Mouse (Mus musculus) neural tube, embryonic 11.5 days (tissue): ENCODE measurements at regions not wholly inside any gene's neighbourhood (a gene's known extent, or its start where the extent isn't known, plus 50 kb on each side); places are given as distances from the start of the nearest gene placed in this dataset.

Source experiments
- ATAC-seq: fragments of 200-750 bp; cut with Nextera tagmentation; 2 replicates; pipeline ENCODE4 v1.8.0; 2017; ENCODE audit warnings: moderate number of reproducible peaks, mild to moderate bottlenecking, moderate TSS enrichment, moderate library complexity; ENCODE audit not compliant: insufficient read depth, low FRiP score, low TSS enrichment
- DNase-seq: peaks from one replicate; pipeline ENCODE4 v3.0.0-alpha.2; 2015; ENCODE audit warnings: low spot score
- H3K27ac ChIP-seq: fragments of 300-500 bp; sonication (generic); 2 replicates; pipeline ENCODE4 v1.5.1; 2014; ENCODE audit warnings: low read depth, mild to moderate bottlenecking, low read length
- H3K27me3 ChIP-seq: fragments of 300-500 bp; sonication (generic); 2 replicates; pipeline ENCODE4 v1.6.1; 2014; ENCODE audit warnings: mild to moderate bottlenecking, low read length, mixed read lengths; ENCODE audit not compliant: control insufficient read depth, insufficient read depth
- H3K36me3 ChIP-seq: fragments of 300-500 bp; sonication (generic); 2 replicates; pipeline ENCODE4 v1.6.1; 2014; ENCODE audit warnings: mild to moderate bottlenecking, low read length, moderate library complexity, mixed read lengths; ENCODE audit not compliant: control insufficient read depth, insufficient read depth
- H3K4me1 ChIP-seq: fragments of 300-500 bp; sonication (generic); 2 replicates; pipeline ENCODE4 v1.6.1; 2014; ENCODE audit warnings: low read length, mixed read lengths; ENCODE audit not compliant: control insufficient read depth, insufficient read depth
- H3K4me2 ChIP-seq: fragments of 300-500 bp; sonication (generic); 2 replicates; pipeline ENCODE4 v1.6.1; 2014; ENCODE audit warnings: low read depth, mild to moderate bottlenecking, moderate library complexity
- H3K4me3 ChIP-seq: fragments of 300-500 bp; sonication (generic); 2 replicates; pipeline ENCODE4 v1.5.1; 2014; ENCODE audit warnings: low read depth, low read length
- H3K9ac ChIP-seq: fragments of 300-500 bp; sonication (generic); 2 replicates; pipeline ENCODE4 v1.6.1; 2014; ENCODE audit warnings: mild to moderate bottlenecking, low read length
- H3K9me3 ChIP-seq: fragments of 300-500 bp; sonication (generic); 2 replicates; pipeline ENCODE4 v1.6.1; 2016; ENCODE audit warnings: low read length; ENCODE audit not compliant: control insufficient read depth
- WGBS: fragments of 180-500 bp; shearing (Covaris S2); extraction: QIAGEN DNeasy Blood & Tissue Kit; methylation state at CpG from one replicate; pipeline ENCODE4 v1.1.7; 2014; 5-methylcytosine and 5-hydroxymethylcytosine counted together

GRCm38 (mm10) chr12:92028354-92028753 lies 179.4 kb upstream of the Sel1l start:
- 88% methylated on average over 7 of the region's 7 CpGs for WGBS

DNA sequence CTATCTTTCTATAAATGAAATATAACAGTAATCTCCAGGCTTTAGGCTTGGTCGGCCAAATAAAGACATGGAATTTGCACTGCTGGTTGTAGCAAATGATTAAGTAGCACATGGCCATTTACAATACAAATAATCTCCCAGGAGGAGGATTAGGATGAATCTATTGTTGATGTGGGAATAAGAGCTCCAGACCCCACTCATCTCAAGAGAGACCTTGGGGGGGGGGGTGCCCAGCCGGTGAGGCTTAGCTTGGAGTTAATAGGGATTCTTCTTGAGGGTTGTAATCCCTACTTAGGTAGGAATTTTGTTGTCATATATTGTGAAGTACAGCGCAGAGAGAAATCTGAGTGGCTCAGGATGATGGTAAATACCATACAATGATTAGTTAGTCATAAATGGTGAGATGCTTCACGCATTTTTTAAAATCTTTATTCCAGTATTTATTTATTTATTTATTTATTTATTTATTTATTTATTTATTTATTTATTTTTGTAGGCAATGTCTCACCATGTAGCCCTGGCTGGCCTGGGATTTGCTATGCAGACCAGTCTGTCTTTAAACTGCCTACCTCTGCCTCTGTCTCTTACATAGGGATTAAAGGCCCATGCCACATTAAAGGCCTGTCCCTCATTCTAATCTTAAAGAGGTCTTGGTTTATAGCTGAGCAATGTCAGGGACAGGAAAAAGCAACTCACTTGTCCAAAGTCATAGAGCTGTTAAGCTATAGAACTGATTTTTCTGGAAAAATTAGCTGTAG lies 175.7 kb upstream of the Sel1l start:
- ATAC-seq (no peak; the same call in 1 of the 2 replicates), DNase-seq (no peak)
- Histone ChIP-seq H3K4me3 (no peak overlapping the region), H3K36me3 (no peaks in the 10 kb centered on the region), H3K4me1 (no peaks in the 10 kb centered on the region), H3K27me3 (no peaks in the 10 kb centered on the region), H3K4me2 (no peak overlapping the region), H3K27ac (no peak overlapping the region), H3K9me3 (no peaks in the 10 kb centered on the region), H3K9ac (no peak overlapping the region)
- 75% methylated on average over 4 of the region's 4 CpGs for WGBS

More at GRCm38 (mm10) chr12:92028354-92028753, 179.4 kb upstream of the Sel1l start:
- no peaks in the 10 kb centered on the region for H3K36me3 ChIP-seq
- no peaks in the 10 kb centered on the region for H3K27me3 ChIP-seq
- H3K27ac ChIP-seq, result no peak overlapping the region
- H3K9ac ChIP-seq, result no peak overlapping the region
- H3K4me2 ChIP-seq, result no peak overlapping the region
- no peaks in the 10 kb centered on the region for H3K9me3 ChIP-seq
- H3K4me3 ChIP-seq, result no peak overlapping the region
- DNase-seq (no peak), ATAC-seq (no peak)
- no peaks in the 10 kb centered on the region for H3K4me1 ChIP-seq

DNA sequence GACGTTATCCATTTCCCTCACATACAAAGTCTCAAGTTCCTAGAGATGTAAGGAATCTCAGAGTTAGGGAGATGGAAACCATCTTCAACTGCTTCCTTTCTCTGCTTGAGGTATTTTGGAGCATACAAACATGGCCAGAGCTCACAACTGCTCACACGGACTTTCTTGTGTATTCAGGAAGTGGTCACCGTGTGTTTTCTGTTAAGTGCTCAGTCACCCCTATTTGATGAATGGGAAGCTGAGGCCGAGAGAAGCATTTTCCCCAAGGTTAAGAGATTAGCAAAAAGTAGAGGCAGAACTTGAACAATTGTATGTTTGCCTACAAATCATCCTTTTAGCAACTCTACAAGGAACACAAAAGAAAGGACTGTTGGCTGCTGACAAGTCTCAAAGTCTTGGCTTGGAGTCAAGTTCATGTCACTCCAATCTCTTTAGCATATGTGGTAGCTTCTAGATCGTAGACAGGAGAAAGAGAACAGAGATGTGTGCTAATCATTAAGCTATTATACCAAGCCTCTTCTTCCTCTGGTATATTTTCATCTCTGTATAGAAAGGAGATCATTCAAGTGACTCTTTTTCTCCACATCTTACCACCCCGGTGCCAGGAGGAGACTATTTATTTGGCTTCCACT lies 170.8 kb upstream of the Sel1l start:
- Histone ChIP-seq H3K36me3 (no peaks in the 10 kb centered on the region), H3K27ac (no peak overlapping the region), H3K4me3 (no peak overlapping the region), H3K4me2 (no peak overlapping the region), H3K9me3 (no peaks in the 10 kb centered on the region), H3K9ac (no peak overlapping the region), H3K27me3 (no peaks in the 10 kb centered on the region), H3K4me1 (no peaks in the 10 kb centered on the region)
- ATAC-seq, result no peak
- no peak for DNase-seq
- 55% methylated on average over 6 of the region's 6 CpGs for WGBS

DNA sequence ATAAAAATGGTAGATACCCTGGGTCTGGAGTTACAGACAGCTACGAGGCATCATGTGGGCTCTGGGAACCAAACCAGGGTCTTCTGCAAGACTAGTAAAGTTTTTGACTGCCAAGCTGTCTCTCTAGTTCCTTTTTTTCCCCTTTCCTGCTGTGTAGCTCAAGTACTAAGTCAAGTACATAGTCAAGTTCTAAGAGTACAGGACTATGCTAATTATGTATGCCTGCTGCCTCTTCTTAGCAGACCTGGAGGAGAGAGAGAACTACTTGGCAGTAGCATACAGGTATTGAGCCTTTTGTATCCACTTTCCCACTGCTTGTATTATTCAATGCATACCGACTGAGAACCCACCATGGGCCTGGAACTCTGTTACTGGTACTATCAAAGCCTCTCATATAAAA lies 166.4 kb upstream of the Sel1l start:
- H3K4me3 ChIP-seq, result no peak overlapping the region
- no peak overlapping the region for H3K27ac ChIP-seq
- no peak for DNase-seq
- H3K36me3 ChIP-seq, result no peaks in the 10 kb centered on the region
- no peaks in the 10 kb centered on the region for H3K4me1 ChIP-seq
- H3K4me2 ChIP-seq, result no peak overlapping the region
- 88% methylated on average over 2 of the region's 2 CpGs for WGBS
- ATAC-seq, result no peak
- no peaks in the 10 kb centered on the region for H3K9me3 ChIP-seq
- H3K27me3 ChIP-seq, result no peaks in the 10 kb centered on the region
- no peak overlapping the region for H3K9ac ChIP-seq

- peak; percentile 17 for DNase-seq
- WGBS, result 62% methylated on average over 8 of the region's 8 CpGs
- no peak overlapping the region for H3K27ac ChIP-seq
Observed at GRCm38 (mm10) chr12:92013979-92014378, 165.0 kb upstream of the Sel1l start.

GRCm38 (mm10) chr12:92013244-92013643 lies 164.3 kb upstream of the Sel1l start:
- Histone ChIP-seq H3K36me3 (no peaks in the 10 kb centered on the region), H3K4me3 (no peak overlapping the region), H3K4me1 (no peaks in the 10 kb centered on the region), H3K9me3 (no peaks in the 10 kb centered on the region), H3K27ac (no peak overlapping the region), H3K9ac (no peak overlapping the region), H3K4me2 (no peak overlapping the region), H3K27me3 (no peaks in the 10 kb centered on the region)
- 10% methylated on average over 8 of the region's 8 CpGs for WGBS
- ATAC-seq (0 out of 2 replicates have a peak, but pooled peaks have one; percentile 36), DNase-seq (peak; percentile 70)

More at GRCm38 (mm10) chr12:92013979-92014378, 165.0 kb upstream of the Sel1l start:
- no peak overlapping the region for H3K9ac ChIP-seq
- H3K4me1 ChIP-seq, result no peaks in the 10 kb centered on the region
- H3K9me3 ChIP-seq, result no peaks in the 10 kb centered on the region
- ATAC-seq, result no peak
- H3K4me2 ChIP-seq, result no peak overlapping the region
- no peaks in the 10 kb centered on the region for H3K36me3 ChIP-seq
- no peak overlapping the region for H3K4me3 ChIP-seq
- H3K27me3 ChIP-seq, result no peaks in the 10 kb centered on the region

DNA sequence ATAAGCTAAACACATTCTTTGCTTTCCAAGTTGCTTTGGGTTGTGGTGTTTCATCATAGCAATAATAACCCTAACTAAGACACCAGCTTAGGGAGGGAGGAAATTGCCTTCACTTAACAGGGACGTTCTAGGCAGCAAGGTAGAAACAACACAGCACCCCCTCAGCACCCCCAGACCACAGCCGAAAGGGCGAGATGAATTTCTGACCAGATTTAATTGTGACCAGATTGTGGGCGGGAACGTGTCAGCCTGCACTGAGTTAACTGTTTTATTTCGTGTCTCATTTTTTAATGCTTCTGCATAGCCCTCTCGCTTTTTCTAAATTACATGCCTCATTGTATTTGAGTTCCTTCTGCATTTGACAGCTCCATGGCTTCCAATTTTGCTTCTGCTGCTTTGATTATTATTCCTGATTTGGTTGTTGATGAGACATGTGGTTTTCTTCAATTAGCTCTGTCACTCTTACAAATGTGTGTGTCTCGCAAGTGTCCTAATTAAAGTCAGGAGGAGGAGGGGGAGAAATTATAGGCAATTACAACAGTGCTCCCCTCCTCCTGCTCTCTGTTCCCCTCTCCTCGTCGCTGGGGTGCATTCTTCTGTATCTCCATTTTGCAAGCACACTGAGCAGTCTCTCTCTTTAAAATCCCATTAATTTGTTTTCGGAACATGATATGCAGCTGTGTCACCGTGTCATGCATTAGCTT lies 155.6 kb upstream of the Sel1l start:
- no peak overlapping the region for H3K27ac ChIP-seq
- no peaks in the 10 kb centered on the region for H3K36me3 ChIP-seq
- no peaks in the 10 kb centered on the region for H3K4me1 ChIP-seq
- H3K9me3 ChIP-seq, result no peaks in the 10 kb centered on the region
- H3K4me3 ChIP-seq, result no peak overlapping the region
- WGBS, result 66% methylated on average over 12 of the region's 12 CpGs
- H3K27me3 ChIP-seq, result no peaks in the 10 kb centered on the region
- DNase-seq, result no peak
- ATAC-seq, result no peak
- H3K4me2 ChIP-seq, result no peak overlapping the region
- H3K9ac ChIP-seq, result no peak overlapping the region

DNA sequence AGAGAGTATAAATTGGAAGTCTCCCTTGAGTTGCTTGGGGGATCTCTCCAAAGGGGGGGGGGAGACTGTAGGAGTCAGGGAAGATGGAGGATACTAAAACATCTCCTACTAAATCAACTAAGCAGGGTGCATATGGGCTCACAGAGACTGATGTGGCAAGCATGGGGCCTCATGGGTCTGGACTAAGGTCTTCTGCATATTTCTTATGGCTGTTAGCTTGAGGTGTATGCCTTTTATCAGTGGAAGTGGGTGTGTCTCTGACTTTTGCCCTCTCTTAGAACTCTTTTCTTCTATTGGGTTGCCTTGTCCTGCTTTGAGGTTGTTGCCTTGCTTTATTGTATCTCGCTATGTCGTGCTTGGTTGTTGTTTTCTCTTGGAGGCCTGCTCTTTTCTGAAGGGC lies 150.1 kb upstream of the Sel1l start:
- WGBS, result 70% methylated on average over 2 of the region's 2 CpGs
- H3K4me3 ChIP-seq, result no peak overlapping the region
- H3K27me3 ChIP-seq, result no peaks in the 10 kb centered on the region
- no peaks in the 10 kb centered on the region for H3K36me3 ChIP-seq
- no peaks in the 10 kb centered on the region for H3K9me3 ChIP-seq
- H3K27ac ChIP-seq, result no peak overlapping the region
- no peak overlapping the region for H3K4me2 ChIP-seq
- ATAC-seq (no peak), DNase-seq (no peak)
- H3K9ac ChIP-seq, result no peak overlapping the region
- H3K4me1 ChIP-seq, result no peaks in the 10 kb centered on the region
